Mouse (Mus musculus) liver, embryonic 11.5 days (tissue): ENCODE data around the gene Uts2r. TPM values are rescaled to one million over a fixed set of nuclear protein-coding genes. Genes with fewer than 3 reads are reported as not detected.

Experiments
- ATAC-seq: fragments of 200-750 bp; cut with Nextera tagmentation; replicated peaks from 2 replicates; pipeline ENCODE4 v1.8.0; 2017; ENCODE audit warnings: moderate number of reproducible peaks, mild to moderate bottlenecking, moderate TSS enrichment, moderate library complexity; ENCODE audit not compliant: low FRiP score
- DNase-seq: peaks from one replicate; pipeline ENCODE4 v3.0.0-alpha.2; 2017; ENCODE audit warnings: low spot score
- H3K27ac ChIP-seq: fragments of 300-500 bp; sonication (generic); 2 replicates; pipeline ENCODE4 v1.5.1; 2014; ENCODE audit warnings: mild to moderate bottlenecking, low read depth, low read length, control low read depth
- H3K27me3 ChIP-seq: fragments of 300-500 bp; sonication (generic); replicated peaks from 2 replicates; pipeline ENCODE4 v1.6.1; 2014; ENCODE audit warnings: low read length, mixed read lengths; ENCODE audit not compliant: control insufficient read depth, insufficient read depth
- H3K36me3 ChIP-seq: fragments of 300-500 bp; sonication (generic); 2 replicates; pipeline ENCODE4 v1.6.1; 2014; ENCODE audit warnings: mild to moderate bottlenecking, low read length, moderate library complexity, mixed read lengths; ENCODE audit not compliant: control insufficient read depth, insufficient read depth
- H3K4me1 ChIP-seq: fragments of 300-500 bp; sonication (generic); replicated peaks from 2 replicates; pipeline ENCODE4 v1.6.1; 2014; ENCODE audit warnings: low read length, mixed read lengths; ENCODE audit not compliant: control insufficient read depth, insufficient read depth
- H3K4me2 ChIP-seq: fragments of 300-500 bp; sonication (generic); 2 replicates; pipeline ENCODE4 v1.6.1; 2014; ENCODE audit warnings: mild to moderate bottlenecking, control low read depth, moderate library complexity
- H3K4me3 ChIP-seq: fragments of 300-500 bp; sonication (generic); 2 replicates; pipeline ENCODE4 v1.5.1; 2014; ENCODE audit warnings: low read depth, low read length, control low read depth
- H3K9ac ChIP-seq: fragments of 300-500 bp; sonication (generic); 2 replicates; pipeline ENCODE4 v1.6.1; 2014; ENCODE audit warnings: low read depth, low read length, control low read depth
- H3K9me3 ChIP-seq: fragments of 300-500 bp; sonication (generic); 2 replicates; pipeline ENCODE4 v1.6.1; 2016; ENCODE audit warnings: low read length, inconsistent platforms, mixed read lengths; ENCODE audit not compliant: control insufficient read depth
- WGBS: fragments of 180-500 bp; shearing (Covaris S2); extraction: QIAGEN DNeasy Blood & Tissue Kit; methylation state at CpG from one replicate; pipeline ENCODE4 v1.1.7; 2014; 5-methylcytosine and 5-hydroxymethylcytosine counted together
- polyA plus RNA-seq: library from polyadenylated mRNA; unstranded; fragments of >200 nt; fragmentation: Nextera tagmentation; extraction: Ambion mirVana; gene quantifications from 2 replicates; pipeline ENCODE4 v1.2.1, GENCODE M21; 2014

Gene Uts2r
- polyA plus RNA-seq, 1 experiment from 2014 or later, result not detected

DNA sequence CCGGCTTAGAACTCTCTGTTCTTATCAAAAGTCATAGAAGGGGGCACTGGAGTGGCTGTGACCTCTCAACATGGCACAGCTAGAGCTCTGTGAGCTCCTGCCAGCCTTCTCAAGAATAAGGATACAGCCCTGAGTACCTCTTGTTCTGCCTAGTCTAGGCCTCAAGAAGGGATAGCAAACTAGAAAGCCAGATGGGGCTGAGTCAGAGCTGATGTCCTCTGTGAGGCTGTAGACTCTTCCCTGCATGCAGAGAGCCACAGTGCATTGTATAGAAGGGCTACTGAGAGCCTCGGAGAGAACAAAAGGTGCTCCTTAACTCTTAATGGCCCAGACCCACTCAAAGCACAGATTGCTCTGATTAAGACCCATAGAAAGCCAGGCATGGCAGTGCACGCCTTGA is 14.2 kb downstream of the Uts2r start:
- Histone ChIP-seq H3K9ac (no peak overlapping the region), H3K4me2 (no peak overlapping the region), H3K4me1 (0 out of 2 replicates have a peak, but pooled peaks cover 4% of the 10 kb centered on the region), H3K27me3 (no peaks in the 10 kb centered on the region), H3K27ac (no peak overlapping the region), H3K4me3 (no peak overlapping the region), H3K36me3 (no peaks in the 10 kb centered on the region), H3K9me3 (no peaks in the 10 kb centered on the region)
- ATAC-seq, result no peak
- WGBS, result 52% methylated on average over 3 of the region's 3 CpGs
- DNase-seq, result no peak

GRCm38 (mm10) chr11:121176285-121177270 is 16.5 kb downstream of the Uts2r start:
- Histone ChIP-seq H3K9me3 (no peaks in the 10 kb centered on the region), H3K4me1 (0 out of 2 replicates have a peak, but pooled peaks cover 4% of the 10 kb centered on the region), H3K4me3 (no peak overlapping the region), H3K9ac (no peak overlapping the region), H3K4me2 (no peak overlapping the region), H3K36me3 (no peaks in the 10 kb centered on the region), H3K27me3 (no peaks in the 10 kb centered on the region), H3K27ac (no peak overlapping the region)
- WGBS, result 55% methylated on average over 12 of the region's 12 CpGs
- DNase-seq, result peak; percentile 50
- ATAC-seq, result peak; percentile 62

DNA sequence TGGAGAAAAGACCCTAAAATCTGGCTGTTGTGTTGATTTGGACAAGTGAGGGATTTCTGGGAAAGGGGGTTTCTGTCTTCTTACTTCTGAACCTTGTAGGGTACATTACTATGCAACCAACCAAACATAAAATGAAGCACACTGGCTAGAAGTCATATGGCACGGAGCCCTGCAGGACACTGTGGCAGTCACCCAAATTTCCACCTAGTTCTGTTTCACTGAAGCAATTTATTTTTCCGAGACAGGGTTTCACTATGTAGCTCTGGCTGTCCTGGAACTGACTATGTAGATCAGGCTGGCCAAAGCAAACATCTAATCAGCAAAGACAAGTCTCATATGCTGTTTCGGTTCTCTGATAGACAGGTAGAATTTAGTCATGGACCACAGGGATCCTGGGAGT is 29.6 kb downstream of the Uts2r start:
- 84% methylated on average over 3 of the region's 3 CpGs for WGBS
- no peak overlapping the region for H3K9ac ChIP-seq
- ATAC-seq (no peak), DNase-seq (no peak)
- no peak overlapping the region for H3K4me2 ChIP-seq
- no peaks in the 10 kb centered on the region for H3K36me3 ChIP-seq
- no peak overlapping the region for H3K27ac ChIP-seq
- H3K4me1 ChIP-seq, result no peaks in the 10 kb centered on the region
- H3K9me3 ChIP-seq, result no peaks in the 10 kb centered on the region
- no peak overlapping the region for H3K4me3 ChIP-seq
- no peaks in the 10 kb centered on the region for H3K27me3 ChIP-seq

GRCm38 (mm10) chr11:121192742-121193141 is 32.7 kb downstream of the Uts2r start:
- no peaks in the 10 kb centered on the region for H3K9me3 ChIP-seq
- H3K4me3 ChIP-seq, result no peak overlapping the region
- no peaks in the 10 kb centered on the region for H3K4me1 ChIP-seq
- no peak overlapping the region for H3K9ac ChIP-seq
- DNase-seq (no peak), ATAC-seq (no peak)
- H3K36me3 ChIP-seq, result no peaks in the 10 kb centered on the region
- H3K27ac ChIP-seq, result no peak overlapping the region
- 50% methylated on average over 2 of the region's 2 CpGs for WGBS
- H3K4me2 ChIP-seq, result no peak overlapping the region
- H3K27me3 ChIP-seq, result no peaks in the 10 kb centered on the region

- Histone ChIP-seq H3K9ac (no peak overlapping the region), H3K4me3 (no peak overlapping the region), H3K9me3 (no peaks in the 10 kb centered on the region), H3K27me3 (no peaks in the 10 kb centered on the region), H3K27ac (no peak overlapping the region), H3K36me3 (no peaks in the 10 kb centered on the region), H3K4me2 (no peak overlapping the region), H3K4me1 (no peaks in the 10 kb centered on the region)
- no peak for DNase-seq
- WGBS, result 74% methylated on average over 3 of the region's 3 CpGs
- no peak for ATAC-seq
Measured at GRCm38 (mm10) chr11:121193415-121193814, 33.3 kb downstream of the Uts2r start.

DNA sequence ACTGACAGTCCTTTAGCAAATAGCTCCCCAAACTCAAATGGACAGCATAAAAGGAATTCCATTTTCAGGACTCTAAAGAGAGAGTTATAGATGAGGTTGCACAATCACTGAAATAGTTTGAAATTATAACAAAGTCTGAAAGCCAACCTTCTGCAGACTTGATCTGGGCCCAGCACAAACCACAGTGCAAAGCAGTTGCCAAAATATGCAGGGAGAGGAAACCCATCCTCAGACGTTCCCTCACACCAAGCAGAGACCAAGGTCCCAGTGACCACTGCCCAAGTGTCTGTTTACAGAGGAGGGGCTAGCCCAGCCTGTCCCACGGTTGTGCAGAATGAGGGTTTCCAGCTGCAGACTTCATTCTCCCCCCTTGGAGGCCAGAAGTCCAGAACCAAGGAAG is 38.6 kb downstream of the Uts2r start:
- H3K9me3 ChIP-seq, result no peaks in the 10 kb centered on the region
- no peaks in the 10 kb centered on the region for H3K27me3 ChIP-seq
- peaks cover 3% of the 10 kb centered on the region for H3K4me1 ChIP-seq
- no peak overlapping the region for H3K27ac ChIP-seq
- H3K9ac ChIP-seq, result no peak overlapping the region
- no peak for ATAC-seq
- DNase-seq, result no peak
- WGBS, result 40% methylated on average over 2 of the region's 2 CpGs
- no peaks in the 10 kb centered on the region for H3K36me3 ChIP-seq
- H3K4me2 ChIP-seq, result no peak overlapping the region
- H3K4me3 ChIP-seq, result no peak overlapping the region

DNA sequence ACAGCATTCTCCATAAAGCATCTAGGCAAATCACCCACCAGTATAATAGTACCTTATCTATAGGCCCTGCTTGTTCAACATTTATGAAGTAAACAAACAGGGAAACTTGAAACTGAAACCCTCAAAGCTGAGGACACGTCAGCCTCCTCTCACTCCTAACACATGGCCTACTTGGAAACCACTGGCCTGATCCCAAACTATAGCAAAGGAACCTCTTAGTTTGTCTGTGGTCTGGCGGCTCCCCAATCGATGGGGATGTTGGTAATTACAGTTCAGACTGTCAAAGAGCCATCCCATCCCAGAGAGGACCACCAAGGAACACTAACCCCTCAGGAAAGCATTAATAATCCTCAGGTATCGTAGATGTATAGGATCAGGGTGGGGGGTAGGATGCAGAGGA is 39.8 kb downstream of the Uts2r start:
- 81% methylated on average over 4 of the region's 4 CpGs for WGBS
- no peak overlapping the region for H3K27ac ChIP-seq
- ATAC-seq (no peak), DNase-seq (no peak)
- H3K9ac ChIP-seq, result no peak overlapping the region
- no peak overlapping the region for H3K4me3 ChIP-seq
- no peaks in the 10 kb centered on the region for H3K27me3 ChIP-seq
- H3K4me1 ChIP-seq, result peaks cover 7% of the 10 kb centered on the region
- H3K36me3 ChIP-seq, result no peaks in the 10 kb centered on the region
- no peak overlapping the region for H3K4me2 ChIP-seq
- H3K9me3 ChIP-seq, result no peaks in the 10 kb centered on the region

- ATAC-seq (no peak), DNase-seq (no peak)
- H3K9ac ChIP-seq, result no peak overlapping the region
- WGBS, result 89% methylated on average over 6 of the region's 6 CpGs
- H3K27me3 ChIP-seq, result no peaks in the 10 kb centered on the region
- H3K27ac ChIP-seq, result no peak overlapping the region
- peaks cover 11% of the 10 kb centered on the region for H3K4me1 ChIP-seq
- no peaks in the 10 kb centered on the region for H3K9me3 ChIP-seq
- no peak overlapping the region for H3K4me2 ChIP-seq
- H3K36me3 ChIP-seq, result no peaks in the 10 kb centered on the region
- H3K4me3 ChIP-seq, result no peak overlapping the region
Measured at GRCm38 (mm10) chr11:121200781-121201180, 40.7 kb downstream of the Uts2r start.
